Mouse (Mus musculus): ENCODE results near the gene Nrip2. TPM values are rescaled to one million over a fixed set of nuclear protein-coding genes. Genes with fewer than 3 reads are reported as not detected.

The Nrip2 gene
- polyA plus RNA-seq, 1 experiment from 2014 or later = 9.0 TPM

DNA sequence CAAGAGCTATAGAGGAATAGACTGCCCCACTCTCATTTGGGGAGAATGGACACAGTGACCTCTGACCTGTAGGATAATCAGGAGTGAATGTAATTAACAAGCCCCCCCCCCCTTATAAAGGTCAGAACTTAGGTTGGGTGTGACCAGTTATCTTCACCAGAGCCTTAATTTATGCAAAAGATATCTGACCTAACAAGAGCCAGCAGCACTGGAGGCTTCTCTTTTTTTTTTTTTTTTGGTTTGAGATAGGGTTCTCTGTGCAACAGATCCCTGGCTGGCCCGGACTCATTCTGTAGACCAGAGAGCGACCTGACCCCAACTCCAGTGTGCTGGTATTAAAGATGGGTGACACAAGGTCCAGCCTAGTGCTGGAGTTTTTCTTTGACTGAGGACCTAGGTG is 30.2 kb downstream of the Nrip2 start:
- Histone ChIP-seq H3K27me3 (ENCODE audit: control insufficient read depth, insufficient read depth, low read length) (no peaks in the 10 kb centered on the region), H3K4me3 (replicated peaks; ENCODE audit: low read length) (no peak overlapping the region), H3K4me2 (replicated peaks) (no peak overlapping the region), H3K9ac (no peak overlapping the region), H3K9me3 (ENCODE audit: control insufficient read depth, low read length) (no peaks in the 10 kb centered on the region), H3K4me1 (replicated peaks; ENCODE audit: control insufficient read depth, insufficient read depth, low read length) (0 out of 2 replicates have a peak, but pooled peaks cover 3% of the 10 kb centered on the region), H3K36me3 (replicated peaks; ENCODE audit: control insufficient read depth, insufficient read depth) (peaks cover 67% of the 10 kb centered on the region), H3K27ac (no peak overlapping the region)
- ATAC-seq (ENCODE audit: low FRiP score) (no peak), DNase-seq (ENCODE audit: low spot score) (no peak)
- WGBS = 93% methylated on average over 2 of the region's 2 CpGs

GRCm38 (mm10) chr6:128429826-128430225 is 30.7 kb downstream of the Nrip2 start:
- no peak overlapping the region for H3K27ac ChIP-seq
- H3K4me1 ChIP-seq (replicated peaks; ENCODE audit: control insufficient read depth, insufficient read depth, low read length) = 0 out of 2 replicates have a peak, but pooled peaks cover 3% of the 10 kb centered on the region
- H3K4me3 ChIP-seq (replicated peaks; ENCODE audit: low read length) = no peak overlapping the region
- H3K4me2 ChIP-seq (replicated peaks) = no peak overlapping the region
- no peaks in the 10 kb centered on the region for H3K27me3 ChIP-seq (ENCODE audit: control insufficient read depth, insufficient read depth, low read length)
- no peaks in the 10 kb centered on the region for H3K9me3 ChIP-seq (ENCODE audit: control insufficient read depth, low read length)
- peaks cover 73% of the 10 kb centered on the region for H3K36me3 ChIP-seq (replicated peaks; ENCODE audit: control insufficient read depth, insufficient read depth)
- DNase-seq (ENCODE audit: low spot score) (no peak), ATAC-seq (ENCODE audit: low FRiP score) (no peak)
- 93% methylated on average over 6 of the region's 6 CpGs for WGBS
- H3K9ac ChIP-seq = no peak overlapping the region

DNA sequence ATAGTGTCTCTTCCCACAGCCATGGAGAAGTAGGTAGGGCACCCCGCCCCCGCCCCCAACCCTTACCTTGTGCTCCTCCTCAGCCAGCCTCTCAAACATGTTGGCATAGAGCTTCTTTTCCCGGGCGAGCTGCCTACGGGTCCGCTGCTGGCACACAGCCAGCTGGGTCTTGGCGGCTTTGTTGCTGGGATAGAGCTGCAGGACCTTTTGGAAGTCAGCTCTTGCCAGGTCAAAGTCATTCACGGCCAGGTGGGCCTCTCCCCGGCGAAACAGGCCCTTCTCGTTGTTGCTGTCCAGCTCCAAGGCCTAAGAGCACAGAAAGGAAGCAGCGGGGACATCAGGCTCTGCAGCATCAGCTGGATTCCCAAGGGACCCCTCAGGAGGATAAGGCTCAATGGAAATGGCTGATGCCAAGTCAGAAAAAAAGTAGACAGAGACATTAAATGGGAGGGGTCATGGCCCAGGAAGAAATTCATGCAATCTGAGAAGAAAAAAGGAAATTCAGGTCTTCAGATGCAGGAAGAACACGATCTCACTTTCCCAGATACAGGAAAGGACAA is 33.3 kb downstream of the Nrip2 start:
- WGBS = 73% methylated on average over 13 of the region's 13 CpGs
- no peak for DNase-seq (ENCODE audit: low spot score)
- no peak for ATAC-seq (ENCODE audit: low FRiP score)

DNA sequence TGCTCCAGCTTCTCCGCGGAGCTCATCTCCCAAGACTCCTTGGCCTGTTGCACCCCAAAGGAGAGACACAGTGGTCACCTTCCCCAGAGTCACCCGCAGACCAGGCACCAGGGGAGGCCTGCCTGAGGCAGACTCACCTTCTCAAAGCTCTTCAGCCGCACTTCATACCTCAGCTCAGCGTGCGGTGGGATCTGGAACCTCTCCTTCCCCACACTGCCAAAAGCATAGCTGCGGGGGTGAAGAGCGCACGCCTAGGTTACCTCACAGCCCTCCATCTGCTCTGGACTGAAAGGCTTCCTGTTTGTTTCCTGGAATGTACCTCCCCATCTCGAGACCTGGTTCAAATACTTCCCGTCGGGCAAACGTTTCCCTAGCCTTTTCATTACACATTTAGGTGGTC is 34.5 kb downstream of the Nrip2 start:
- no peaks in the 10 kb centered on the region for H3K9me3 ChIP-seq (ENCODE audit: control insufficient read depth, low read length)
- no peak overlapping the region for H3K27ac ChIP-seq
- peaks cover 8% of the 10 kb centered on the region for H3K4me1 ChIP-seq (replicated peaks; ENCODE audit: control insufficient read depth, insufficient read depth, low read length)
- WGBS = 97% methylated on average over 13 of the region's 13 CpGs
- H3K9ac ChIP-seq = no peak overlapping the region
- H3K27me3 ChIP-seq (ENCODE audit: control insufficient read depth, insufficient read depth, low read length) = no peaks in the 10 kb centered on the region
- ATAC-seq (ENCODE audit: low FRiP score) (no peak), DNase-seq (ENCODE audit: low spot score) (no peak)
- peaks cover 78% of the 10 kb centered on the region for H3K36me3 ChIP-seq (replicated peaks; ENCODE audit: control insufficient read depth, insufficient read depth)
- H3K4me3 ChIP-seq (replicated peaks; ENCODE audit: low read length) = no peak overlapping the region
- H3K4me2 ChIP-seq (replicated peaks) = no peak overlapping the region

More for the DNA sequence above, 33.3 kb downstream of the Nrip2 start:
- Histone ChIP-seq H3K9me3 (ENCODE audit: control insufficient read depth, low read length) (no peaks in the 10 kb centered on the region), H3K9ac (no peak overlapping the region), H3K4me2 (replicated peaks) (no peak overlapping the region), H3K27ac (no peak overlapping the region; the same call in 1 of the 2 replicates), H3K4me1 (replicated peaks; ENCODE audit: control insufficient read depth, insufficient read depth, low read length) (peaks cover 8% of the 10 kb centered on the region), H3K36me3 (replicated peaks; ENCODE audit: control insufficient read depth, insufficient read depth) (peaks cover 88% of the 10 kb centered on the region), H3K27me3 (ENCODE audit: control insufficient read depth, insufficient read depth, low read length) (no peaks in the 10 kb centered on the region), H3K4me3 (replicated peaks; ENCODE audit: low read length) (no peak overlapping the region)

DNA sequence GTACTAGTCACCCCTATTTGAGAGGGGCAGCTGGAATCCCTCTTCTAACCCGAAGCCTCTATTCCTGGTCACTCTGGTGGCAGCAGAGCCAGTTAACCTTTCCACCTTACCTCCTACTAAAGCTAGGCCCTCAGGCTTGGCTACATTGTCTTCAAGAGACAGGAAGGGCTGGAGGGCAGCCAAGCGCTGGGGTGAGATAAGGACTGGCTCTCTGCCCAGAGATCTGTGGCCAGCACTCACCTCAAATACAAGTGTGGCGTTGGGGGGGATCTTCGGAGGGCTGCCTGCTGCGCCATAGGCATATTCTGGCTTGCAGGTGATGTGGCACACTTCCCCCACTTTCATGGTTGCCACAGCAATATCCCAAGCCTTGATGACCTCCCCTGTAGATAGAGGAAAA is 36.4 kb downstream of the Nrip2 start:
- H3K27ac ChIP-seq = no peak overlapping the region
- H3K9ac ChIP-seq = no peak overlapping the region
- no peak for ATAC-seq (ENCODE audit: low FRiP score)
- H3K36me3 ChIP-seq (replicated peaks; ENCODE audit: control insufficient read depth, insufficient read depth) = peaks cover 59% of the 10 kb centered on the region
- 83% methylated on average over 5 of the region's 5 CpGs for WGBS
- no peaks in the 10 kb centered on the region for H3K27me3 ChIP-seq (ENCODE audit: control insufficient read depth, insufficient read depth, low read length)
- no peak for DNase-seq (ENCODE audit: low spot score)
- no peak overlapping the region for H3K4me3 ChIP-seq (replicated peaks; ENCODE audit: low read length)
- no peak overlapping the region for H3K4me2 ChIP-seq (replicated peaks)
- H3K4me1 ChIP-seq (replicated peaks; ENCODE audit: control insufficient read depth, insufficient read depth, low read length) = peaks cover 8% of the 10 kb centered on the region
- no peaks in the 10 kb centered on the region for H3K9me3 ChIP-seq (ENCODE audit: control insufficient read depth, low read length)

DNA sequence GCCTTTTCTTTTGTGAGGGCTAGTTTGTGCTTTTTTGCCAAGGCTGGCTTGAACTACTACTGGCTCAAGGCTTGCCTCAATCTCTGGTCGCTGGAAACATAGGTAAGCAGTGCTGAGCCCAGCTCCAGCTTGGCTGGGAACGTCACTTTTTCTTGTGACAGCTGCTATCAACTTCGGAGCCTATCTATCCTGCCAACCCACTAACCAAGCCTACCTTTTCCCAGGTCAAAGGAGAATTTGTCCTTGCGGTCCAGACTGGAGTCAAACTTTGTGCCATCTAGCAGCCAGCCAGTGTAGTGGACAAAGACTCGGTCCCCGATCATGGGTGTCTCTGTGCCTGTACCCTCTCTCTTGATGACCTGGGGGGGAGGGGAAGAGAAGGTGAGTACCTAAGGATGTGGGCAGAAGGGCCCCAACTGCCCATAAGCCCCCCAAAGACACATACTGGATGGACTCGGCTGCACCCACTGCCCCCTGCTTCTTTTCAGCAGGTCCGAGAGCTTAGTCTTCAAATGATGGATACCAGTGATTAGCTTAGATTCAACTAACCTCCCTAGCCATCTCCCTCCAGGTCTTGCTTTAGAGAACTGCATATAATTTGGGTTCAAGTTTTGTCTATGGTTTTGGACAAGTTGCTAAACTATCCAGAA is 37.4 kb downstream of the Nrip2 start:
- Histone ChIP-seq H3K4me2 (replicated peaks) (peak overlapping the region; percentile 70), H3K9me3 (ENCODE audit: control insufficient read depth, low read length) (no peaks in the 10 kb centered on the region), H3K9ac (peak overlapping the region; percentile 98), H3K27me3 (ENCODE audit: control insufficient read depth, insufficient read depth, low read length) (no peaks in the 10 kb centered on the region), H3K27ac (no peak overlapping the region), H3K4me3 (replicated peaks; ENCODE audit: low read length) (peak overlapping the region; percentile 97), H3K4me1 (replicated peaks; ENCODE audit: control insufficient read depth, insufficient read depth, low read length) (peaks cover 8% of the 10 kb centered on the region), H3K36me3 (replicated peaks; ENCODE audit: control insufficient read depth, insufficient read depth) (peaks cover 49% of the 10 kb centered on the region)
- DNase-seq (ENCODE audit: low spot score) = no peak
- 86% methylated on average over 8 of the region's 8 CpGs for WGBS
- no peak for ATAC-seq (ENCODE audit: low FRiP score)

- DNase-seq (ENCODE audit: low spot score) = peak; percentile 27
- Histone ChIP-seq H3K4me1 (replicated peaks; ENCODE audit: control insufficient read depth, insufficient read depth, low read length) (peaks cover 8% of the 10 kb centered on the region), H3K27me3 (ENCODE audit: control insufficient read depth, insufficient read depth, low read length) (no peaks in the 10 kb centered on the region), H3K4me3 (replicated peaks; ENCODE audit: low read length) (peak overlapping the region; percentile 97), H3K9ac (peak overlapping the region; percentile 98), H3K9me3 (ENCODE audit: control insufficient read depth, low read length) (no peaks in the 10 kb centered on the region), H3K27ac (peak overlapping the region; percentile 96), H3K36me3 (replicated peaks; ENCODE audit: control insufficient read depth, insufficient read depth) (peaks cover 41% of the 10 kb centered on the region), H3K4me2 (replicated peaks) (peak overlapping the region; percentile 70)
- no peak for ATAC-seq (ENCODE audit: low FRiP score)
- WGBS = 6% methylated on average over 10 of the region's 10 CpGs
These were observed 38.2 kb downstream of the Nrip2 start for GRCm38 (mm10) chr6:128437288-128437687.

DNA sequence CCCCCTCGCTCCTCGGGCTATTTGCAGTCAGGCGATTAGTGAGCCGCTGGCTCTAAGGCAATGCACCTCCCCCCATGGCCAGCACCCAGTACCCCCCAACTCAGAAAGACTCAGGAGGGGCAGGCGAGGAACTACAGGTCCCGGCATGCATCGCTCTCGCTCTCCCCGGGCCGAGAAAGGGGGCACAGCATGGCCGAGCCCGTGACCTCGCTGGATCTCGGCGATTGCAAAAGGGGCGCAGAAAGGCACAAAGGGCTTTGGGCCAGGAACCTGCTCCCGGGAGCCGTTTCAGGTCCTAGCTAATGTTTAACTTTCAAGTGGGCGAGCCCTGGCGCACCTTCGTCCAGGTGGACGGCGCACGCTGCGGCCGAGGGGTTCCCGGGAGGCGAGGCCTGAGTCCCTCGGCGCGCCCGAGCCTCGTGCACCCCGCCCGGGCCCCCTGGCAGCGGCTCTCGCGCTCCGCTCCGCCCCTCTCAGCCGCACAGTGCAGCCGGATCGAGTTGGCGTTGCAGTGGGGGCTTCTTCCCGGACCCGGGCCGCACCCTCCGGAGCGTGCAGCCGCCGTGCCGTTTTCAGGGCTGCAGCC is 38.7 kb downstream of the Nrip2 start:
- DNase-seq (ENCODE audit: low spot score) = peak; percentile 65
- WGBS = 0% methylated on average over 43 of the region's 52 CpGs
- H3K27me3 ChIP-seq (ENCODE audit: control insufficient read depth, insufficient read depth, low read length) = no peaks in the 10 kb centered on the region
- peak overlapping the region; percentile 98 for H3K9ac ChIP-seq
- peak overlapping the region; percentile 97 for H3K4me3 ChIP-seq (replicated peaks; ENCODE audit: low read length)
- peak overlapping the region; percentile 70 for H3K4me2 ChIP-seq (replicated peaks)
- H3K27ac ChIP-seq = peak overlapping the region; percentile 96
- no peaks in the 10 kb centered on the region for H3K9me3 ChIP-seq (ENCODE audit: control insufficient read depth, low read length)
- peaks cover 36% of the 10 kb centered on the region for H3K36me3 ChIP-seq (replicated peaks; ENCODE audit: control insufficient read depth, insufficient read depth)
- peak; percentile 73 for ATAC-seq (ENCODE audit: low FRiP score)
- H3K4me1 ChIP-seq (replicated peaks; ENCODE audit: control insufficient read depth, insufficient read depth, low read length) = peaks cover 8% of the 10 kb centered on the region

GRCm38 (mm10) chr6:128438317-128438870 is 39.3 kb downstream of the Nrip2 start, which contains the start of gene Fkbp4:
Gene Fkbp4 (minus strand): TSS chr6:128438677.
- WGBS = under 1% methylated on average over 63 of the region's 67 CpGs
- H3K9me3 ChIP-seq (ENCODE audit: control insufficient read depth, low read length) = no peaks in the 10 kb centered on the region
- DNase-seq (ENCODE audit: low spot score) = peak; percentile 91

More at GRCm38 (mm10) chr6:128438317-128438870, 39.3 kb downstream of the Nrip2 start, which contains the start of gene Fkbp4:
- H3K4me1 ChIP-seq (replicated peaks; ENCODE audit: control insufficient read depth, insufficient read depth, low read length) = peaks cover 8% of the 10 kb centered on the region
- H3K4me3 ChIP-seq (replicated peaks; ENCODE audit: low read length) = peak within 1 kb of the TSS; percentile 97
- ATAC-seq (ENCODE audit: low FRiP score) = peak; percentile 94
- peak within 1 kb of the TSS; percentile 70 for H3K4me2 ChIP-seq (replicated peaks)
- no peaks in the 10 kb centered on the region for H3K27me3 ChIP-seq (ENCODE audit: control insufficient read depth, insufficient read depth, low read length)
- peak within 1 kb of the TSS; percentile 96 for H3K27ac ChIP-seq
- peak within 1 kb of the TSS; percentile 98 for H3K9ac ChIP-seq
- peaks cover 30% of the 10 kb centered on the region for H3K36me3 ChIP-seq (replicated peaks; ENCODE audit: control insufficient read depth, insufficient read depth)
